Mouse (Mus musculus): ENCODE results near the gene Arid3c. TPM values are rescaled to one million over a fixed set of nuclear protein-coding genes. Genes with fewer than 3 reads are reported as not detected.
A peak's percentile ranks its signal among the peaks of the same experiment; 100 is the strongest.

The Arid3c gene
- total and polyA plus RNA-seq, 2 experiments from 2014 or later, result 0.99 to 2.1 TPM

DNA sequence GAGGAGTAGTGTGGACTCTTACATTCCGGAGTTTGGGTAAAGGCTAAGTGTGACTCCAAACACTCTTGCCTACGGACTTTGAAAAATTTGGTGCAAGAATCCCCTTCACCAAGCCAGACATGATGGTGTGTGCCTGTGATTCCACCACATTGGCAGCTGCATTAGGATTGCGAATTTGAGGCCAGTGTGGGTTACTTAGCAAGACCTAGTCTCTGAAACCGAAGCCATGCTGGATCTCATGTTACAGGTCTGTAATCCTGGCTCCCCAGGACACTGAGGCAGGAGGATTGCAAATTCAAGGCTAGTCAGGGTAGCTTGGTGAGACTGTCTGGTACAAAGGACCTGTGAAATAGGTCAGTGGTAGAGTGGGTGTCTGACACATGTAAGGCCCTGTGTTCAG is 27.8 kb upstream of the Arid3c start:
- no peak overlapping the region for H3K9ac ChIP-seq (replicated peaks; ENCODE audit: low read length)

DNA sequence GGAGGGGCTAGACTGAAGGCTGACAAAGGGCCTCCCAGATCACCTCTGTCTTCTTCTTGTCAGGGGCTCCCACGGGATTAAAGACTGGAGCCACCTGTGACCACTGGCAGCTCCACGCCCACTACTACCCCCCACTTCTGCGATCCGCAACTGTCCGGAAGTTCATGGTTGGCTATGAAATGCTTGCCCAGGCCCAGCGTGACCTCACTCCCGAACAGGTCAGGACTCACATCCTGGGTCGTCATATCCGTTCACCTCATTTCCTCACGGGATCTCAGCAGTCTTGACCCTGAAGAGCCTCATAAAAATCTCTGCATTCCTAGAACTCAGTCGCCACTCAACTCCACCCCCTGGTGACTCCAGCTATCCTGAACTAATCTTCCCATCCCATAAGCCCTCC is 27.1 kb upstream of the Arid3c start:
- H3K27ac ChIP-seq, result no peak overlapping the region
- DNase-seq (ENCODE audit: low spot score), result no peak
- no peak overlapping the region for H3K4me3 ChIP-seq (ENCODE audit: low read length)
- H3K27me3 ChIP-seq (ENCODE audit: insufficient read depth, low read length), result no peaks in the 10 kb centered on the region
- H3K36me3 ChIP-seq (ENCODE audit: insufficient read depth, low read length), result no peaks in the 10 kb centered on the region
- WGBS, result 82% methylated on average over 11 of the region's 11 CpGs
- H3K4me2 ChIP-seq (ENCODE audit: low read depth, low read length), result no peak overlapping the region
- no peak for ATAC-seq
- H3K4me1 ChIP-seq (ENCODE audit: insufficient read depth, low read length), result peaks cover 21% of the 10 kb centered on the region
- no peak overlapping the region for H3K9ac ChIP-seq (replicated peaks; ENCODE audit: low read length)
- H3K9me3 ChIP-seq (ENCODE audit: low read length), result no peaks in the 10 kb centered on the region
- TF ChIP-seq CTCF (IDR thresholded peaks at IDR 0.05; ENCODE audit: low read depth), result no peak

More for the DNA sequence above, 27.8 kb upstream of the Arid3c start:
- no peaks in the 10 kb centered on the region for H3K9me3 ChIP-seq (ENCODE audit: low read length)
- H3K4me1 ChIP-seq (ENCODE audit: insufficient read depth, low read length), result peaks cover 21% of the 10 kb centered on the region
- no peaks in the 10 kb centered on the region for H3K36me3 ChIP-seq (ENCODE audit: insufficient read depth, low read length)
- ATAC-seq (no peak), DNase-seq (ENCODE audit: low spot score) (no peak)
- TF ChIP-seq CTCF (IDR thresholded peaks at IDR 0.05; ENCODE audit: low read depth), result no peak
- 0 out of 2 replicates have a peak overlapping the region, but pooled peaks have one; percentile 63 for H3K27ac ChIP-seq
- no peak overlapping the region for H3K4me2 ChIP-seq (ENCODE audit: low read depth, low read length)
- no peak overlapping the region for H3K4me3 ChIP-seq (ENCODE audit: low read length)
- WGBS, result 94% methylated on average over 4 of the region's 4 CpGs
- H3K27me3 ChIP-seq (ENCODE audit: insufficient read depth, low read length), result no peaks in the 10 kb centered on the region

DNA sequence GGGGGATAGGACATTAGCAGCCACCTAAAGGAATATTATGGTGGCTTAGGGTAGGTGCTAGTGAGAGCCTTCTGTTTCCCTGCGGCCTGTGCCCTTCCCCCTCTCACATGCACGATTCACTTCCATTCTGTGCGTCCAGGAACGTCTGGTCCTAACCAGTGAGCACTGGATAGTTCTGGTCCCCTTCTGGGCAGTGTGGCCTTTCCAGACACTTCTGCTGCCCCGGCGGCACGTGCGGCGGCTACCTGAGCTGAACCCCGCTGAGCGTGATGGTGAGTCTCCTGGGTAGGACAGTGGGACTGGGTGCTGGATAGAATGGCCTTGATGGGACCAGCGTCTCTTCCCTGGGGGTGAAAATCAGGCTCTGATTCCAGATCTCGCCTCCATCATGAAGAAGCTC is 26.4 kb upstream of the Arid3c start:
- peaks cover 21% of the 10 kb centered on the region for H3K4me1 ChIP-seq (ENCODE audit: insufficient read depth, low read length)
- no peak overlapping the region for H3K27ac ChIP-seq
- ATAC-seq, result no peak
- TF ChIP-seq CTCF (IDR thresholded peaks at IDR 0.05; ENCODE audit: low read depth), result no peak
- no peak for DNase-seq (ENCODE audit: low spot score)
- H3K36me3 ChIP-seq (ENCODE audit: insufficient read depth, low read length), result no peaks in the 10 kb centered on the region
- WGBS, result 88% methylated on average over 13 of the region's 13 CpGs
- no peaks in the 10 kb centered on the region for H3K9me3 ChIP-seq (ENCODE audit: low read length)
- no peak overlapping the region for H3K4me3 ChIP-seq (ENCODE audit: low read length)
- no peaks in the 10 kb centered on the region for H3K27me3 ChIP-seq (ENCODE audit: insufficient read depth, low read length)
- H3K9ac ChIP-seq (replicated peaks; ENCODE audit: low read length), result no peak overlapping the region
- H3K4me2 ChIP-seq (ENCODE audit: low read depth, low read length), result no peak overlapping the region

DNA sequence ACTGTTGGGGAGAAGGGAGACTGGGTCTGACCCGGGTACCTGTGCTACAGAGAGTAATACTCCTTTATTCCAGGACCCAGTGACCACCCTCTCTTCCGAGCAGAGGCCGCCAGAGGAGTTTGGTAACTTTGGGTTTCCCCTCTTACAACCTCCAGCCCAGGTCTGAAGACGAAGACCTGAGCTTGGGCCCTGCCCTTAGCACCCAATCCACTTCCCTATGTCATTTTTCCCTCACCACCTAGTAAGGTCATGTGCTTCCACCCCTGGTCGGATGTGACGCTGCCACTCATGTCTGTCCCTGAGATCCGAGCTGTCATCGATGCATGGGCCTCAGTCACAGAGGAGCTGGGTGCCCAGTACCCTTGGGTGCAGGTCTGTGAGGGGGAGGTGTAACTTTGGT is 25.5 kb upstream of the Arid3c start:
- no peaks in the 10 kb centered on the region for H3K9me3 ChIP-seq (ENCODE audit: low read length)
- H3K4me1 ChIP-seq (ENCODE audit: insufficient read depth, low read length), result peaks cover 21% of the 10 kb centered on the region
- TF ChIP-seq CTCF (IDR thresholded peaks at IDR 0.05; ENCODE audit: low read depth), result no peak
- H3K4me3 ChIP-seq (ENCODE audit: low read length), result peak overlapping the region; percentile 76
- H3K27ac ChIP-seq, result no peak overlapping the region
- no peaks in the 10 kb centered on the region for H3K36me3 ChIP-seq (ENCODE audit: insufficient read depth, low read length)
- H3K27me3 ChIP-seq (ENCODE audit: insufficient read depth, low read length), result no peaks in the 10 kb centered on the region
- peak overlapping the region; percentile 48; the same call in 1 of the 2 replicates for H3K9ac ChIP-seq (replicated peaks; ENCODE audit: low read length)
- DNase-seq (ENCODE audit: low spot score) (no peak), ATAC-seq (no peak)
- H3K4me2 ChIP-seq (ENCODE audit: low read depth, low read length), result peak overlapping the region; percentile 95
- 78% methylated on average over 8 of the region's 8 CpGs for WGBS

DNA sequence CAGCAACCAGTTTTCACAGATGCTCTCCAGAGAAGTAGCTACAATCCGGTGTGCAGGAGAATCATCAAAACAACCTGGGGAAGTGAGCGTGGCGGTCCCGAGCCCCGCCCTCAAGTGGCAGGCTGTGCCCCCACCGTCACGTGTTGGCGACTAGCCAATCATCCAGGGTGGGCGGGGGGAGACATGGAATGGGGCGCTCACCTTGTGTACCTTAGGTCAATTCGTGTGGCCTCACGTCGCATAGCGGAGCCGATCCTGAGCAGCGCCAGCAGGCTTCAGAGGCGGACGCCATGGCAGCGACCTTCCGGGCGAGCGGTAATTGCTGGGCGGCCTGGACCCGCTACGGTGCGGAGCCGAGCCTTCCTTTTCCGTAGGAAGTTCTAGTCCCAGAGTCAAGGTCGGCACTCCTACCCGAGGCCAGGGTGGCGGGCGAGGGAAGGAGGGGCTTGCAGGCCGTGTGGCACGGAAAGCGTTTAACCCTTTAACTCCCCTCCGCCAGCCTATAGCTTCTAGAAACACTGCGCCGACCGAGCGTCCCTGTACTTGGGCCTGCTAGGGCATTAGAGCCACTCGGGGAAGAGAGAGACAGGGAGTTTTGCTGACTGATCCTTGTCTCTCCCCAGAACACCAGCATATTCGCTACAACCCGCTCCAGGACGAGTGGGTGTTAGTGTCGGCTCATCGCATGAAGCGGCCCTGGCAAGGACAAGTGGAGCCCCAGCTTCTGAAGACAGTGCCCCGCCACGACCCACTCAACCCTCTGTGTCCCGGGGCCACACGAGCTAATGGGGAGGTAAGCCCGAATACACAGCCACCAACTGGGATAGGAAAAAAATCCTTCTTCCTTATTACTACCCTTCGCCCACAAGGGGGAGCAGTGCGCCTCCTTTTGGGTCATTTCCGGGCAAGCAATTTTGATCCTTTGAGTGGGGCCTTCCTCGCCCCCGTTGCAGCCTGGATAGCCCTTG is 24.7 kb upstream of the Arid3c start, which contains the start of gene Sigmar1:
Sigmar1 (minus strand) TSS at position 820 of the 968 bp plus-strand sequence.
- H3K4me1 ChIP-seq (ENCODE audit: insufficient read depth, low read length), result peaks cover 13% of the 10 kb centered on the region
- WGBS, result under 1% methylated on average over 57 of the region's 57 CpGs

DNA sequence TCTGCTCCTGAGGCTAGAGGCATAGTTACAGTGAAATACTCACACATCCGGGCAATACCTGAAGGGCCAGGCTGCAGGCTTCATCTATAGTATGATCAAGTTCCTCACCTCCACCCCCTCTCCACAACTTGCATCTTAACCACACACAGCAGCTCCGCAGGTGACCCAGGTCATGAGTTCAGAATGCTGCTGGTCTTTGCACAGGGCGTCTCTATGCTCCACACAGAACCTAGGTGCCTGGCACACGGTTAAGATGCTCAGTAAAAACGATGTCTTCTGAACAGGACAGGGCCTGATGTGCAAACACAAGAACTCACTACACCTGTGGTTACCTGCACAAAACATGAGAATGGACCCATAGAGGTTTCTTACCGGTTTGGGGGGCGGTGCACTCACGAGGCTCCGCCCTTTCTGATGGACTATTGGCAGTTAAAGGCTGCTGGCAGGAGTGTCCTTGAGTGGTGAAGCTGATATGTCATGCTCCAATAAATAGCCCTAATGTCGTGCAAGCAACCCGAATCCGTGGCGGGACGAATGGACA is 23.9 kb upstream of the Arid3c start, which contains the start of gene Galt:
Galt (plus strand) TSS at position 432 of the 541 bp plus-strand sequence.
- Histone ChIP-seq H3K4me3 (ENCODE audit: low read length) (peak within 1 kb of the TSS; percentile 76), H3K4me1 (ENCODE audit: insufficient read depth, low read length) (peaks cover 6% of the 10 kb centered on the region; the same call in 1 of the 2 replicates), H3K36me3 (ENCODE audit: insufficient read depth, low read length) (no peaks in the 10 kb centered on the region), H3K4me2 (ENCODE audit: low read depth, low read length) (peak within 1 kb of the TSS; percentile 95), H3K27me3 (ENCODE audit: insufficient read depth, low read length) (no peaks in the 10 kb centered on the region), H3K9me3 (ENCODE audit: low read length) (no peaks in the 10 kb centered on the region), H3K9ac (replicated peaks; ENCODE audit: low read length) (peak within 1 kb of the TSS; percentile 72), H3K27ac (peak within 1 kb of the TSS; percentile 90)
- no peak for TF ChIP-seq CTCF (IDR thresholded peaks at IDR 0.05; ENCODE audit: low read depth)
- ATAC-seq (peak; percentile 73), DNase-seq (ENCODE audit: low spot score) (peak; percentile 73)
- 14% methylated on average over 14 of the region's 14 CpGs for WGBS

More for the DNA sequence above, 24.7 kb upstream of the Arid3c start, which contains the start of gene Sigmar1:
- ATAC-seq (peak; percentile 75), DNase-seq (ENCODE audit: low spot score) (peak; percentile 89)
- Histone ChIP-seq H3K9ac (replicated peaks; ENCODE audit: low read length) (peak within 1 kb of the TSS; percentile 72), H3K4me2 (ENCODE audit: low read depth, low read length) (peak within 1 kb of the TSS; percentile 95), H3K36me3 (ENCODE audit: insufficient read depth, low read length) (no peaks in the 10 kb centered on the region), H3K27ac (peak within 1 kb of the TSS; percentile 90), H3K27me3 (ENCODE audit: insufficient read depth, low read length) (no peaks in the 10 kb centered on the region), H3K4me3 (ENCODE audit: low read length) (peak within 1 kb of the TSS; percentile 76), H3K9me3 (ENCODE audit: low read length) (no peaks in the 10 kb centered on the region)
- peak; percentile 91 for TF ChIP-seq CTCF (IDR thresholded peaks at IDR 0.05; ENCODE audit: low read depth)

All from hindbrain, postnatal 0 days (tissue).